Mouse (Mus musculus) MEL (cell line): ENCODE measurements around the gene Rps13.

ENCODE experiments used
- CTCF ChIP-seq, 3 experiments: IDR thresholded peaks in 2 of 3; conservative IDR thresholded peaks in 1 of 3; 2 replicates each; pipeline ENCODE4 v1.5.1; 2011 to 2012; ENCODE audit warnings: low read length in 3 of 3, low read depth in 2 of 3, mild to moderate bottlenecking in 2 of 3, improper control_type of control experiment in 1 of 3, inconsistent platforms in 1 of 3, mixed read lengths in 1 of 3, moderate library complexity in 1 of 3; ENCODE audit not compliant: control insufficient read depth in 1 of 3, insufficient read depth in 1 of 3, poor library complexity in 1 of 3, severe bottlenecking in 1 of 3
- EP300 ChIP-seq, 2 experiments: IDR thresholded peaks; 2 replicates each; pipeline ENCODE4 v1.6.1; 2011; ENCODE audit warnings: improper control_type of control experiment in 2 of 2, low read length in 2 of 2, low read depth in 1 of 2, mild to moderate bottlenecking in 1 of 2
- GATA1 ChIP-seq: IDR thresholded peaks from 2 replicates; pipeline ENCODE4 v1.6.1; 2011; ENCODE audit warnings: low read depth, low read length, improper control_type of control experiment
- MAX ChIP-seq: IDR thresholded peaks from 2 replicates; pipeline ENCODE4 v1.6.1; 2011; ENCODE audit warnings: low read length, improper control_type of control experiment
- NRF1 ChIP-seq: IDR thresholded peaks from 2 replicates; pipeline ENCODE4 v1.6.1; 2014; ENCODE audit warnings: low read depth, mild to moderate bottlenecking, inconsistent platforms, low read length, improper control_type of control experiment, moderate library complexity; ENCODE audit not compliant: poor library complexity, insufficient read depth, severe bottlenecking
- USF1 ChIP-seq: IDR thresholded peaks from 2 replicates; pipeline ENCODE4 v1.6.1; 2014; ENCODE audit warnings: low read depth, mild to moderate bottlenecking, inconsistent platforms, low read length, improper control_type of control experiment, moderate library complexity
- ZMIZ1 ChIP-seq: IDR thresholded peaks from 2 replicates; pipeline ENCODE4 v1.6.1; 2012; ENCODE audit warnings: low read depth, mild to moderate bottlenecking, inconsistent platforms, low read length, improper control_type of control experiment, moderate library complexity
- ZNF384 ChIP-seq: IDR thresholded peaks from 2 replicates; pipeline ENCODE4 v1.6.1; 2012; ENCODE audit warnings: low read depth, mild to moderate bottlenecking, inconsistent platforms, low read length, improper control_type of control experiment

DNA sequence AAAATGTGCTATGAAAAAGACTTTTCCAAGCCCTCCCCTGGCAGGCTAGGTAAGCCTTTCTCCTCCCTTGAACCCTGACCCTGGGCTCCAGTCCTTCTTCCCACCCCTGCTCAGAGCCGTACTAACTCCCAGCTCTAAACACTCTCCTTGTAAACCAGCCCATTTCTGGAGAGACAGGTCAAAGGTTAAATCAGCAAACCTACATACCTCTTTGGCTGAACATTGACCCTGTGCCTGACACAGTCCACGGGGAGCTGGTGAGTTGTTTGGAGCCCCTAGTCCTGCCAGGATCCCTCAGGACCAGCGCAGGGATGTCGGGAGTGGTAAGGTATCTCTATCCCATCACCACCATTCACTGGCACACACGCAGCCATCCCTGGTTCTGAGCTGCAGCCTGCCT, 41.6 kb downstream of the Rps13 start:
- TF ChIP-seq NRF1 (no peak), EP300 (IDR thresholded peaks at IDR 0.05; ENCODE audit: low read depth in 1 of 2, low read length in 2 of 2) (no peak), USF1 (no peak), MAX (no peak), ZMIZ1 (no peak), ZNF384 (no peak), CTCF (IDR thresholded peaks at IDR 0.05 in 2 of 3, conservative IDR thresholded peaks at IDR 0.05 in 1 of 3; ENCODE audit: control insufficient read depth in 1 of 3, insufficient read depth in 1 of 3, low read depth in 2 of 3, low read length in 3 of 3, poor library complexity in 1 of 3, severe bottlenecking in 1 of 3) (no peak), GATA1 (no peak)
